Mouse (Mus musculus): ENCODE results near the gene Zfp958. TPM values are rescaled to one million over a fixed set of nuclear protein-coding genes. Genes with fewer than 3 reads are reported as not detected.
"Not testable (repeated sequence)": the region's sequence is repeated elsewhere in the genome, so short reads cannot be mapped to it uniquely, and the experiment has no call there.

Zfp958 gene
- polyA plus RNA-seq, 1 experiment from 2014 or later: 11.7 TPM

- H3K4me1 ChIP-seq (ENCODE audit: control insufficient read depth, insufficient read depth, low read length): no peaks in the 10 kb centered on the region
- no peak overlapping the region for H3K9ac ChIP-seq (replicated peaks; ENCODE audit: low read depth, low read length)
- WGBS: 94% methylated on average over 1 of the region's 1 CpGs
- H3K4me2 ChIP-seq (replicated peaks; ENCODE audit: low read depth, low read length): no peak overlapping the region
- H3K27ac ChIP-seq (ENCODE audit: low read length): no peak overlapping the region
- H3K36me3 ChIP-seq (ENCODE audit: control insufficient read depth, insufficient read depth, low read length): peaks cover 41% of the 10 kb centered on the region
- no peaks in the 10 kb centered on the region for H3K27me3 ChIP-seq (ENCODE audit: control insufficient read depth, insufficient read depth, low read length)
- ATAC-seq (ENCODE audit: insufficient number of reproducible peaks, insufficient read depth, low FRiP score, low read depth): no peak
- H3K4me3 ChIP-seq (ENCODE audit: low read depth, low read length): no peak overlapping the region
- H3K9me3 ChIP-seq (ENCODE audit: control insufficient read depth, low read depth, low read length): peaks cover 45% of the 10 kb centered on the region
These were observed 14.4 kb downstream of the Zfp958 start for GRCm38 (mm10) chr8:4627349-4627748.

DNA sequence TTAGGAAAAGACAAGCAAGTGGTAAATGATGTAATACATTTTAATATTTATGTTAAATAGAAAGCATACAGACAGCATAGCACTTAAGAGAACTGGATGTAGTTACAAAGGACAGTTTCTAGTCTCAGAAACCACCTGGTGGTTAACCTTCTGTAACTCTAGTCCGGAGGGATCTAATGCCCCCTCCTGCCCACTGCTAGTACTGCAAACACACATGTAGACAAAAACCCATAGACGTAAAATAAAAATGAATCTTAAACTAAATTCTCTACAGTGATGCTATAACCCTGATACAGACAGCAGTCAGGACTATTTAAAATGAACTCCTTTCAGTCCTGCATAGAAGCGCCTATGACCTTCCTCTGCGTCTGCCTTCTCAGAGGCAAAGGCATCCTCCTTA, 24.1 kb downstream of the Zfp958 start:
- no peak overlapping the region for H3K9ac ChIP-seq (replicated peaks; ENCODE audit: low read depth, low read length)
- WGBS: 93% methylated on average over 4 of the region's 4 CpGs

GRCm38 (mm10) chr8:4642974-4643373, 30.0 kb downstream of the Zfp958 start:
- not testable (repeated sequence) for H3K4me2 ChIP-seq (replicated peaks; ENCODE audit: low read depth, low read length); H3K4me1 ChIP-seq (ENCODE audit: control insufficient read depth, insufficient read depth, low read length); ATAC-seq (ENCODE audit: insufficient number of reproducible peaks, insufficient read depth, low FRiP score, low read depth); H3K9me3 ChIP-seq (ENCODE audit: control insufficient read depth, low read depth, low read length); H3K27me3 ChIP-seq (ENCODE audit: control insufficient read depth, insufficient read depth, low read length); H3K36me3 ChIP-seq (ENCODE audit: control insufficient read depth, insufficient read depth, low read length); H3K9ac ChIP-seq (replicated peaks; ENCODE audit: low read depth, low read length); H3K4me3 ChIP-seq (ENCODE audit: low read depth, low read length); H3K27ac ChIP-seq (ENCODE audit: low read length)
- WGBS: 83% methylated on average over 6 of the region's 6 CpGs

More for the DNA sequence above, 24.1 kb downstream of the Zfp958 start:
- H3K4me2 ChIP-seq (replicated peaks; ENCODE audit: low read depth, low read length): no peak overlapping the region
- H3K36me3 ChIP-seq (ENCODE audit: control insufficient read depth, insufficient read depth, low read length): no peaks in the 10 kb centered on the region
- H3K4me1 ChIP-seq (ENCODE audit: control insufficient read depth, insufficient read depth, low read length): no peaks in the 10 kb centered on the region
- no peaks in the 10 kb centered on the region for H3K27me3 ChIP-seq (ENCODE audit: control insufficient read depth, insufficient read depth, low read length)
- no peak for ATAC-seq (ENCODE audit: insufficient number of reproducible peaks, insufficient read depth, low FRiP score, low read depth)
- no peak overlapping the region for H3K4me3 ChIP-seq (ENCODE audit: low read depth, low read length)
- no peak overlapping the region for H3K27ac ChIP-seq (ENCODE audit: low read length)
- H3K9me3 ChIP-seq (ENCODE audit: control insufficient read depth, low read depth, low read length): peaks cover 3% of the 10 kb centered on the region; the same call in 1 of the 2 replicates

- Histone ChIP-seq H3K27me3 (ENCODE audit: control insufficient read depth, insufficient read depth, low read length) (no peaks in the 10 kb centered on the region), H3K4me3 (ENCODE audit: low read depth, low read length) (no peak overlapping the region), H3K9ac (replicated peaks; ENCODE audit: low read depth, low read length) (no peak overlapping the region), H3K36me3 (ENCODE audit: control insufficient read depth, insufficient read depth, low read length) (no peaks in the 10 kb centered on the region), H3K9me3 (ENCODE audit: control insufficient read depth, low read depth, low read length) (no peaks in the 10 kb centered on the region), H3K27ac (ENCODE audit: low read length) (no peak overlapping the region), H3K4me2 (replicated peaks; ENCODE audit: low read depth, low read length) (no peak overlapping the region), H3K4me1 (ENCODE audit: control insufficient read depth, insufficient read depth, low read length) (no peaks in the 10 kb centered on the region)
- no peak for ATAC-seq (ENCODE audit: insufficient number of reproducible peaks, insufficient read depth, low FRiP score, low read depth)
- WGBS: 86% methylated on average over 7 of the region's 7 CpGs
These were observed 43.6 kb downstream of the Zfp958 start for GRCm38 (mm10) chr8:4656536-4656935.

- no peaks in the 10 kb centered on the region for H3K36me3 ChIP-seq (ENCODE audit: control insufficient read depth, insufficient read depth, low read length)
- no peaks in the 10 kb centered on the region for H3K9me3 ChIP-seq (ENCODE audit: control insufficient read depth, low read depth, low read length)
- no peak overlapping the region for H3K4me2 ChIP-seq (replicated peaks; ENCODE audit: low read depth, low read length)
- no peak overlapping the region for H3K4me3 ChIP-seq (ENCODE audit: low read depth, low read length)
- H3K9ac ChIP-seq (replicated peaks; ENCODE audit: low read depth, low read length): no peak overlapping the region
- ATAC-seq (ENCODE audit: insufficient number of reproducible peaks, insufficient read depth, low FRiP score, low read depth): no peak
- no peaks in the 10 kb centered on the region for H3K27me3 ChIP-seq (ENCODE audit: control insufficient read depth, insufficient read depth, low read length)
- no peak overlapping the region for H3K27ac ChIP-seq (ENCODE audit: low read length)
- 84% methylated on average over 17 of the region's 17 CpGs for WGBS
- H3K4me1 ChIP-seq (ENCODE audit: control insufficient read depth, insufficient read depth, low read length): no peaks in the 10 kb centered on the region
These were observed 62.4 kb downstream of the Zfp958 start for GRCm38 (mm10) chr8:4675191-4676003.

GRCm38 (mm10) chr8:4676586-4676985, 63.6 kb downstream of the Zfp958 start:
- ATAC-seq (ENCODE audit: insufficient number of reproducible peaks, insufficient read depth, low FRiP score, low read depth): no peak
- Histone ChIP-seq H3K4me2 (replicated peaks; ENCODE audit: low read depth, low read length) (peak overlapping the region; percentile 50), H3K27me3 (ENCODE audit: control insufficient read depth, insufficient read depth, low read length) (no peaks in the 10 kb centered on the region), H3K36me3 (ENCODE audit: control insufficient read depth, insufficient read depth, low read length) (no peaks in the 10 kb centered on the region), H3K4me3 (ENCODE audit: low read depth, low read length) (peak overlapping the region; percentile 43), H3K9me3 (ENCODE audit: control insufficient read depth, low read depth, low read length) (no peaks in the 10 kb centered on the region), H3K4me1 (ENCODE audit: control insufficient read depth, insufficient read depth, low read length) (no peaks in the 10 kb centered on the region), H3K27ac (ENCODE audit: low read length) (no peak overlapping the region), H3K9ac (replicated peaks; ENCODE audit: low read depth, low read length) (no peak overlapping the region)
- 83% methylated on average over 7 of the region's 7 CpGs for WGBS

GRCm38 (mm10) chr8:4677265-4678217, 64.6 kb downstream of the Zfp958 start:
- no peaks in the 10 kb centered on the region for H3K4me1 ChIP-seq (ENCODE audit: control insufficient read depth, insufficient read depth, low read length)
- peak; percentile 94 for ATAC-seq (ENCODE audit: insufficient number of reproducible peaks, insufficient read depth, low FRiP score, low read depth)
- no peaks in the 10 kb centered on the region for H3K27me3 ChIP-seq (ENCODE audit: control insufficient read depth, insufficient read depth, low read length)
- H3K9ac ChIP-seq (replicated peaks; ENCODE audit: low read depth, low read length): peak overlapping the region; percentile 71
- H3K4me2 ChIP-seq (replicated peaks; ENCODE audit: low read depth, low read length): peak overlapping the region; percentile 50
- under 1% methylated on average over 72 of the region's 72 CpGs for WGBS
- H3K9me3 ChIP-seq (ENCODE audit: control insufficient read depth, low read depth, low read length): no peaks in the 10 kb centered on the region
- peak overlapping the region; percentile 43 for H3K4me3 ChIP-seq (ENCODE audit: low read depth, low read length)
- H3K36me3 ChIP-seq (ENCODE audit: control insufficient read depth, insufficient read depth, low read length): no peaks in the 10 kb centered on the region
- H3K27ac ChIP-seq (ENCODE audit: low read length): peak overlapping the region; percentile 96

- ATAC-seq (ENCODE audit: insufficient number of reproducible peaks, insufficient read depth, low FRiP score, low read depth): peak; percentile 75
- H3K4me3 ChIP-seq (ENCODE audit: low read depth, low read length): peak overlapping the region; percentile 43
- peak overlapping the region; percentile 28; the same call in 1 of the 2 replicates for H3K4me2 ChIP-seq (replicated peaks; ENCODE audit: low read depth, low read length)
- H3K9me3 ChIP-seq (ENCODE audit: control insufficient read depth, low read depth, low read length): no peaks in the 10 kb centered on the region
- WGBS: under 1% methylated on average over 37 of the region's 37 CpGs
- H3K4me1 ChIP-seq (ENCODE audit: control insufficient read depth, insufficient read depth, low read length): no peaks in the 10 kb centered on the region
- peak overlapping the region; percentile 90 for H3K27ac ChIP-seq (ENCODE audit: low read length)
- peak overlapping the region; percentile 36 for H3K9ac ChIP-seq (replicated peaks; ENCODE audit: low read depth, low read length)
- H3K36me3 ChIP-seq (ENCODE audit: control insufficient read depth, insufficient read depth, low read length): no peaks in the 10 kb centered on the region
- no peaks in the 10 kb centered on the region for H3K27me3 ChIP-seq (ENCODE audit: control insufficient read depth, insufficient read depth, low read length)
These were observed 65.4 kb downstream of the Zfp958 start for GRCm38 (mm10) chr8:4678218-4678907.

Measured in stomach, embryonic 14.5 days (tissue).